Mouse (Mus musculus): ENCODE results near the gene Skp1a.
"Not testable (repeated sequence)": the region's sequence is repeated elsewhere in the genome, so short reads cannot be mapped to it uniquely, and the experiment has no call there.

The Skp1a gene

GRCm38 (mm10) chr11:52231606-52232541, at the start of gene Skp1a:
Gene Skp1a (plus strand): TSS chr11:52231995.
- peak; percentile 95 to 96 for DNase-seq (ENCODE audit: low spot score in 2 of 2)

GRCm38 (mm10) chr11:52196496-52197023, 35.2 kb upstream of the Skp1a start:
- not testable (repeated sequence) for DNase-seq (ENCODE audit: low spot score in 2 of 2)

GRCm38 (mm10) chr11:52213887-52214286, 17.9 kb upstream of the Skp1a start, which contains the start of gene Olfr1371:
Gene Olfr1371 (minus strand): TSS chr11:52213987.
- DNase-seq (ENCODE audit: low spot score in 2 of 2) = no peak

- peak; percentile 64 to 85 for DNase-seq (ENCODE audit: low spot score in 2 of 2)
Measured at GRCm38 (mm10) chr11:52220282-52220681, 11.5 kb upstream of the Skp1a start.

- not testable (repeated sequence) for DNase-seq (ENCODE audit: low spot score in 2 of 2)
Measured at GRCm38 (mm10) chr11:52221921-52222320, 9.9 kb upstream of the Skp1a start.

GRCm38 (mm10) chr11:52222891-52223290, 8.9 kb upstream of the Skp1a start:
- no peak for DNase-seq (ENCODE audit: low spot score in 2 of 2)

GRCm38 (mm10) chr11:52223968-52224682, 7.7 kb upstream of the Skp1a start:
- DNase-seq (ENCODE audit: low spot score in 2 of 2) = no peak

- DNase-seq (ENCODE audit: low spot score in 2 of 2) = no peak
Measured at GRCm38 (mm10) chr11:52225986-52226599, 5.7 kb upstream of the Skp1a start.

- no peak for DNase-seq (ENCODE audit: low spot score in 2 of 2)
Measured at GRCm38 (mm10) chr11:52227053-52227452, 4.7 kb upstream of the Skp1a start.

- no peak for DNase-seq (ENCODE audit: low spot score in 2 of 2)
Measured at GRCm38 (mm10) chr11:52227466-52228226, 4.1 kb upstream of the Skp1a start.

- no peak for DNase-seq (ENCODE audit: low spot score in 2 of 2)
Measured at GRCm38 (mm10) chr11:52228722-52229448, 2.9 kb upstream of the Skp1a start.

- DNase-seq (ENCODE audit: low spot score in 2 of 2) = no peak
Measured at GRCm38 (mm10) chr11:52230694-52231093, 1.1 kb upstream of the Skp1a start.

GRCm38 (mm10) chr11:52233043-52233653, 1.4 kb downstream of the Skp1a start:
- DNase-seq (ENCODE audit: low spot score in 2 of 2) = no peak

GRCm38 (mm10) chr11:52233906-52234305, 2.1 kb downstream of the Skp1a start:
- no peak for DNase-seq (ENCODE audit: low spot score in 2 of 2)

- DNase-seq (ENCODE audit: low spot score in 2 of 2) = no peak
Measured at GRCm38 (mm10) chr11:52234509-52234908, 2.7 kb downstream of the Skp1a start.

GRCm38 (mm10) chr11:52240898-52241542, 9.2 kb downstream of the Skp1a start:
- no peak for DNase-seq (ENCODE audit: low spot score in 2 of 2)

- no peak for DNase-seq (ENCODE audit: low spot score in 2 of 2)
Measured at GRCm38 (mm10) chr11:52249452-52249851, 17.7 kb downstream of the Skp1a start.

GRCm38 (mm10) chr11:52251770-52252169, 20.0 kb downstream of the Skp1a start:
- DNase-seq (ENCODE audit: low spot score in 2 of 2) = no peak

GRCm38 (mm10) chr11:52252692-52253091, 20.9 kb downstream of the Skp1a start:
- DNase-seq (ENCODE audit: low spot score in 2 of 2) = no peak

Measured in right cerebral cortex, postnatal 10 days (tissue).